Comparison of ENCODE assay signal across 8 mouse cellular contexts in genomic region chr9:73063621-73064290, GRCm38 (mm10). TPM values are rescaled to one million over a fixed set of nuclear protein-coding genes. Genes with fewer than 3 reads are reported as not detected.
DNase-seq lines count a peak whose midpoint lies in the region; ATAC-seq and TF ChIP-seq lines count a peak whose summit lies in the region.

No protein-coding gene starts in this region.

- no peak for TF ChIP-seq CTCF in cerebellum, adult 2 months (IDR thresholded peaks at IDR 0.05; ENCODE audit: borderline replicate concordance, insufficient read depth, low read depth, low read length)

- H3K36me3 ChIP-seq in hindbrain, embryonic 10.5 days = no peaks in the 10 kb centered on the region
- H3K36me3 ChIP-seq in hindbrain, embryonic 11.5 days (ENCODE audit: control insufficient read depth, insufficient read depth, low read length) = no peaks in the 10 kb centered on the region
- H3K36me3 ChIP-seq in embryonic facial prominence, embryonic 13.5 days = no peaks in the 10 kb centered on the region
- no peaks in the 10 kb centered on the region for H3K36me3 ChIP-seq in kidney, embryonic 16.5 days (ENCODE audit: insufficient read depth, low read length)
- no peaks in the 10 kb centered on the region for H3K36me3 ChIP-seq in neural tube, embryonic 14.5 days (ENCODE audit: control insufficient read depth, insufficient read depth, low read length)

- no peak overlapping the region for H3K9ac ChIP-seq in hindbrain, embryonic 11.5 days (ENCODE audit: low read depth, low read length)
- peak overlapping the region; percentile 58 for H3K9ac ChIP-seq in embryonic facial prominence, embryonic 13.5 days
- no peak overlapping the region; the same call in 1 of the 2 replicates for H3K9ac ChIP-seq in kidney, embryonic 16.5 days (replicated peaks; ENCODE audit: low read length)
- H3K9ac ChIP-seq in neural tube, embryonic 14.5 days (replicated peaks; ENCODE audit: low read depth, low read length) = no peak overlapping the region

- peak; percentile 23 for DNase-seq in hindbrain, embryonic 10.5 days (ENCODE audit: low spot score)
- DNase-seq in hindbrain, embryonic 11.5 days (ENCODE audit: low spot score) = no peak
- DNase-seq in urinary bladder, postnatal 10 days (ENCODE audit: low spot score) = no peak
- DNase-seq in right cerebral cortex, postnatal 4 days = no peak
- DNase-seq in cerebellum, adult 2 months = no peak

- TF ChIP-seq POLR2A in cerebellum, adult 2 months (IDR thresholded peaks at IDR 0.05; ENCODE audit: borderline replicate concordance, insufficient read depth, low read length) = no peak

- no peaks in the 10 kb centered on the region for H3K9me3 ChIP-seq in hindbrain, embryonic 10.5 days
- no peaks in the 10 kb centered on the region for H3K9me3 ChIP-seq in hindbrain, embryonic 11.5 days (ENCODE audit: control insufficient read depth, low read length)
- H3K9me3 ChIP-seq in embryonic facial prominence, embryonic 13.5 days = no peaks in the 10 kb centered on the region
- no peaks in the 10 kb centered on the region for H3K9me3 ChIP-seq in kidney, embryonic 16.5 days (ENCODE audit: low read length)
- H3K9me3 ChIP-seq in neural tube, embryonic 14.5 days (ENCODE audit: control insufficient read depth, low read length) = no peaks in the 10 kb centered on the region

- ATAC-seq in hindbrain, embryonic 11.5 days (ENCODE audit: low FRiP score) = no peak
- ATAC-seq in embryonic facial prominence, embryonic 13.5 days (ENCODE audit: insufficient number of reproducible peaks, insufficient read depth, low FRiP score, low TSS enrichment, low read depth) = peak; percentile 60; the same call in 1 of the 2 replicates
- ATAC-seq in kidney, embryonic 16.5 days (ENCODE audit: low FRiP score, low TSS enrichment) = no peak
- no peak for ATAC-seq in neural tube, embryonic 14.5 days (ENCODE audit: low read depth)

- WGBS in hindbrain, embryonic 10.5 days = 34% methylated on average over 15 of the region's 15 CpGs
- 39% methylated on average over 15 of the region's 15 CpGs for WGBS in hindbrain, embryonic 11.5 days
- WGBS in embryonic facial prominence, embryonic 13.5 days = 13% methylated on average over 15 of the region's 15 CpGs
- WGBS in kidney, embryonic 16.5 days = 18% methylated on average over 15 of the region's 15 CpGs
- 24% methylated on average over 15 of the region's 15 CpGs for WGBS in neural tube, embryonic 14.5 days
- 43% methylated on average over 15 of the region's 15 CpGs for WGBS in cerebellum, adult 2 months

- H3K4me3 ChIP-seq in hindbrain, embryonic 10.5 days = peak overlapping the region; percentile 18; the same call in 1 of the 2 replicates
- no peak overlapping the region for H3K4me3 ChIP-seq in hindbrain, embryonic 11.5 days (ENCODE audit: low read depth, low read length)
- peak overlapping the region; percentile 23 for H3K4me3 ChIP-seq in embryonic facial prominence, embryonic 13.5 days
- H3K4me3 ChIP-seq in kidney, embryonic 16.5 days (ENCODE audit: low read length) = peak overlapping the region; percentile 12; the same call in 1 of the 2 replicates
- no peak overlapping the region for H3K4me3 ChIP-seq in neural tube, embryonic 14.5 days (ENCODE audit: low read depth, low read length)
- no peak overlapping the region for H3K4me3 ChIP-seq in cerebellum, adult 2 months (replicated peaks; ENCODE audit: insufficient read depth, low read depth, low read length)

- H3K27ac ChIP-seq in hindbrain, embryonic 10.5 days = peak overlapping the region; percentile 16; the same call in 1 of the 2 replicates
- H3K27ac ChIP-seq in hindbrain, embryonic 11.5 days (ENCODE audit: low read depth, low read length) = no peak overlapping the region
- H3K27ac ChIP-seq in embryonic facial prominence, embryonic 13.5 days = peak overlapping the region; percentile 83
- H3K27ac ChIP-seq in kidney, embryonic 16.5 days (ENCODE audit: low read length) = no peak overlapping the region
- no peak overlapping the region for H3K27ac ChIP-seq in neural tube, embryonic 14.5 days (ENCODE audit: low read depth, low read length)
- no peak overlapping the region for H3K27ac ChIP-seq in cerebellum, adult 2 months (ENCODE audit: insufficient read depth, low read length)

- H3K4me1 ChIP-seq in hindbrain, embryonic 10.5 days (replicated peaks) = peaks cover 30% of the 10 kb centered on the region
- 0 out of 2 replicates have a peak, but pooled peaks cover 2% of the 10 kb centered on the region for H3K4me1 ChIP-seq in hindbrain, embryonic 11.5 days (replicated peaks; ENCODE audit: control insufficient read depth, insufficient read depth, low read length)
- H3K4me1 ChIP-seq in embryonic facial prominence, embryonic 13.5 days = peaks cover 30% of the 10 kb centered on the region
- peaks cover 24% of the 10 kb centered on the region for H3K4me1 ChIP-seq in kidney, embryonic 16.5 days (ENCODE audit: insufficient read depth, low read length)
- H3K4me1 ChIP-seq in neural tube, embryonic 14.5 days (ENCODE audit: control insufficient read depth, insufficient read depth, low read length) = no peaks in the 10 kb centered on the region; the same call in 1 of the 2 replicates
- peaks cover 10% of the 10 kb centered on the region; the same call in 1 of the 2 replicates for H3K4me1 ChIP-seq in cerebellum, adult 2 months (ENCODE audit: control insufficient read depth, insufficient read depth, low read length)

- no peaks in the 10 kb centered on the region for H3K27me3 ChIP-seq in hindbrain, embryonic 10.5 days (ENCODE audit: insufficient read depth, poor library complexity, severe bottlenecking)
- no peaks in the 10 kb centered on the region for H3K27me3 ChIP-seq in hindbrain, embryonic 11.5 days (ENCODE audit: control insufficient read depth, insufficient read depth, low read length)
- H3K27me3 ChIP-seq in embryonic facial prominence, embryonic 13.5 days = no peaks in the 10 kb centered on the region
- H3K27me3 ChIP-seq in kidney, embryonic 16.5 days (ENCODE audit: insufficient read depth, low read length) = no peaks in the 10 kb centered on the region
- no peaks in the 10 kb centered on the region for H3K27me3 ChIP-seq in neural tube, embryonic 14.5 days (ENCODE audit: control insufficient read depth, insufficient read depth, low read length)
- H3K27me3 ChIP-seq in cerebellum, adult 2 months (ENCODE audit: control insufficient read depth, insufficient read depth, low read length) = no peaks in the 10 kb centered on the region

- no peak overlapping the region for H3K4me2 ChIP-seq in hindbrain, embryonic 11.5 days (replicated peaks; ENCODE audit: low read depth, low read length)
- H3K4me2 ChIP-seq in embryonic facial prominence, embryonic 13.5 days = peak overlapping the region; percentile 60
- H3K4me2 ChIP-seq in kidney, embryonic 16.5 days (replicated peaks; ENCODE audit: low read depth, low read length) = peak overlapping the region; percentile 41
- peak overlapping the region; percentile 24; the same call in 1 of the 2 replicates for H3K4me2 ChIP-seq in neural tube, embryonic 14.5 days (ENCODE audit: low read depth, low read length)

RNA-seq across cellular contexts. Expression of gene Rab27a, which starts 19.1 kb away (rescaled TPM):
- polyA plus RNA-seq in hindbrain, embryonic 10.5 days (2016; fragmentation: Nextera tagmentation; extraction: Ambion mirVana) = 1.5 and 2.1 TPM in 2 replicates
- polyA plus RNA-seq in hindbrain, embryonic 11.5 days (2014; fragmentation: Nextera tagmentation; extraction: Ambion mirVana) = 0.73 and 1.1 TPM in 2 replicates
- 9.7 and 10.1 TPM in 2 replicates for polyA plus RNA-seq in embryonic facial prominence, embryonic 13.5 days (2015; fragmentation: Nextera tagmentation; extraction: Ambion mirVana)
- polyA plus RNA-seq in kidney, embryonic 16.5 days (2015; fragmentation: Nextera tagmentation; extraction: Ambion mirVana) = 6.0 and 6.6 TPM in 2 replicates
- 0.88 and 1.0 TPM in 2 replicates for polyA plus RNA-seq in neural tube, embryonic 14.5 days (2014; fragmentation: Nextera tagmentation; extraction: Ambion mirVana)
- 12.7 and 13.5 TPM in 2 replicates for polyA plus RNA-seq in cerebellum, adult 2 months (2012; rRNA removed)

RNA-seq across cellular contexts. Expression of gene Pigb, which starts 23.6 kb away (rescaled TPM):
- polyA plus RNA-seq in hindbrain, embryonic 10.5 days (2016; fragmentation: Nextera tagmentation; extraction: Ambion mirVana) = 15.0 and 15.8 TPM in 2 replicates
- 15.8 and 16.7 TPM in 2 replicates for polyA plus RNA-seq in hindbrain, embryonic 11.5 days (2014; fragmentation: Nextera tagmentation; extraction: Ambion mirVana)
- polyA plus RNA-seq in embryonic facial prominence, embryonic 13.5 days (2015; fragmentation: Nextera tagmentation; extraction: Ambion mirVana) = 14.1 and 14.3 TPM in 2 replicates
- polyA plus RNA-seq in kidney, embryonic 16.5 days (2015; fragmentation: Nextera tagmentation; extraction: Ambion mirVana) = 15.4 and 19.9 TPM in 2 replicates
- 16.4 and 18.6 TPM in 2 replicates for polyA plus RNA-seq in neural tube, embryonic 14.5 days (2014; fragmentation: Nextera tagmentation; extraction: Ambion mirVana)
- 23.9 and 26.0 TPM in 2 replicates for polyA plus RNA-seq in cerebellum, adult 2 months (2012; rRNA removed)

RNA-seq across cellular contexts. Expression of gene Khdc3, which starts 37.9 kb away (rescaled TPM):
- polyA plus RNA-seq in hindbrain, embryonic 10.5 days (2016; fragmentation: Nextera tagmentation; extraction: Ambion mirVana) = 0.20 TPM in 1 of 2 replicates, not detected in the other
- not detected in 2 replicates for polyA plus RNA-seq in hindbrain, embryonic 11.5 days (2014; fragmentation: Nextera tagmentation; extraction: Ambion mirVana)
- polyA plus RNA-seq in embryonic facial prominence, embryonic 13.5 days (2015; fragmentation: Nextera tagmentation; extraction: Ambion mirVana) = 0.22 TPM in 1 of 2 replicates, not detected in the other
- not detected in 2 replicates for polyA plus RNA-seq in kidney, embryonic 16.5 days (2015; fragmentation: Nextera tagmentation; extraction: Ambion mirVana)
- 0.32 TPM in 1 of 2 replicates, not detected in the other for polyA plus RNA-seq in neural tube, embryonic 14.5 days (2014; fragmentation: Nextera tagmentation; extraction: Ambion mirVana)
- polyA plus RNA-seq in cerebellum, adult 2 months (2012; rRNA removed) = 0.44 and 0.51 TPM in 2 replicates

RNA-seq across cellular contexts. Expression of gene Gm20509, which starts 38.5 kb away (rescaled TPM):
- polyA plus RNA-seq in hindbrain, embryonic 10.5 days (2016; fragmentation: Nextera tagmentation; extraction: Ambion mirVana) = not detected in 2 replicates
- polyA plus RNA-seq in hindbrain, embryonic 11.5 days (2014; fragmentation: Nextera tagmentation; extraction: Ambion mirVana) = not detected in 2 replicates
- not detected in 2 replicates for polyA plus RNA-seq in embryonic facial prominence, embryonic 13.5 days (2015; fragmentation: Nextera tagmentation; extraction: Ambion mirVana)
- polyA plus RNA-seq in kidney, embryonic 16.5 days (2015; fragmentation: Nextera tagmentation; extraction: Ambion mirVana) = not detected in 2 replicates
- polyA plus RNA-seq in neural tube, embryonic 14.5 days (2014; fragmentation: Nextera tagmentation; extraction: Ambion mirVana) = not detected in 2 replicates
- 0.17 TPM in 1 of 2 replicates, not detected in the other for polyA plus RNA-seq in cerebellum, adult 2 months (2012; rRNA removed)

RNA-seq across cellular contexts. Expression of gene Rsl24d1, which starts 49.5 kb away (rescaled TPM):
- 136 and 150 TPM in 2 replicates for polyA plus RNA-seq in hindbrain, embryonic 10.5 days (2016; fragmentation: Nextera tagmentation; extraction: Ambion mirVana)
- polyA plus RNA-seq in hindbrain, embryonic 11.5 days (2014; fragmentation: Nextera tagmentation; extraction: Ambion mirVana) = 162 and 167 TPM in 2 replicates
- 141 and 144 TPM in 2 replicates for polyA plus RNA-seq in embryonic facial prominence, embryonic 13.5 days (2015; fragmentation: Nextera tagmentation; extraction: Ambion mirVana)
- polyA plus RNA-seq in kidney, embryonic 16.5 days (2015; fragmentation: Nextera tagmentation; extraction: Ambion mirVana) = 109 and 110 TPM in 2 replicates
- 103 and 107 TPM in 2 replicates for polyA plus RNA-seq in neural tube, embryonic 14.5 days (2014; fragmentation: Nextera tagmentation; extraction: Ambion mirVana)
- 62.7 and 73.7 TPM in 2 replicates for polyA plus RNA-seq in cerebellum, adult 2 months (2012; rRNA removed)

Comparison
In these comparisons a context has a peak if more than half of its experiments do, and no peak if none do; other contexts are left out.
1. H3K27ac ChIP-seq: peak in hindbrain, embryonic 10.5 days (single experiment) and embryonic facial prominence, embryonic 13.5 days (single experiment); none in hindbrain, embryonic 11.5 days (single experiment), kidney, embryonic 16.5 days (single experiment), neural tube, embryonic 14.5 days (single experiment) and cerebellum, adult 2 months (single experiment).
2. H3K4me3 ChIP-seq: peak in hindbrain, embryonic 10.5 days (single experiment), embryonic facial prominence, embryonic 13.5 days (single experiment) and kidney, embryonic 16.5 days (single experiment); none in hindbrain, embryonic 11.5 days (single experiment), neural tube, embryonic 14.5 days (single experiment) and cerebellum, adult 2 months (single experiment).